Comparison of ENCODE assay signal across 7 mouse cellular contexts in genomic region chr15:85735836-85736190, GRCm38 (mm10). TPM values are rescaled to one million over a fixed set of nuclear protein-coding genes. Genes with fewer than 3 reads are reported as not detected.
DNase-seq lines count a peak whose midpoint lies in the region; ATAC-seq lines count a peak whose summit lies in the region.

No protein-coding gene starts in this region.

- peak overlapping the region; percentile 60 for H3K9ac ChIP-seq in forebrain, embryonic 13.5 days
- H3K9ac ChIP-seq in limb, embryonic 15.5 days = peak overlapping the region; percentile 44
- peak overlapping the region; percentile 81 for H3K9ac ChIP-seq in stomach, embryonic 16.5 days (ENCODE audit: low read length)

- no peak overlapping the region for H3K27ac ChIP-seq in forebrain, embryonic 13.5 days
- no peak overlapping the region for H3K27ac ChIP-seq in limb, embryonic 15.5 days
- peak overlapping the region; percentile 53 for H3K27ac ChIP-seq in stomach, embryonic 16.5 days (ENCODE audit: low read length)

- under 1% methylated on average over 25 of the region's 25 CpGs for WGBS in forebrain, embryonic 13.5 days
- 1% methylated on average over 25 of the region's 25 CpGs for WGBS in limb, embryonic 15.5 days
- WGBS in stomach, embryonic 16.5 days = under 1% methylated on average over 25 of the region's 25 CpGs

- no peaks in the 10 kb centered on the region for H3K36me3 ChIP-seq in megakaryocyte, embryonic 14.5 days (replicated peaks; ENCODE audit: low read length)
- no peaks in the 10 kb centered on the region for H3K36me3 ChIP-seq in forebrain, embryonic 13.5 days (ENCODE audit: poor library complexity, severe bottlenecking)
- H3K36me3 ChIP-seq in limb, embryonic 15.5 days = no peaks in the 10 kb centered on the region
- no peaks in the 10 kb centered on the region for H3K36me3 ChIP-seq in stomach, embryonic 16.5 days (ENCODE audit: control insufficient read depth, insufficient read depth, low read length)

- peaks cover 2% of the 10 kb centered on the region; the same call in 1 of the 2 replicates for H3K9me3 ChIP-seq in megakaryocyte, embryonic 14.5 days
- no peaks in the 10 kb centered on the region for H3K9me3 ChIP-seq in forebrain, embryonic 13.5 days (replicated peaks)
- H3K9me3 ChIP-seq in limb, embryonic 15.5 days = no peaks in the 10 kb centered on the region
- H3K9me3 ChIP-seq in stomach, embryonic 16.5 days (replicated peaks; ENCODE audit: control insufficient read depth, low read length) = no peaks in the 10 kb centered on the region

- H3K4me1 ChIP-seq in megakaryocyte, embryonic 14.5 days = peaks cover 16% of the 10 kb centered on the region
- H3K4me1 ChIP-seq in forebrain, embryonic 13.5 days = peaks cover 17% of the 10 kb centered on the region
- peaks cover 20% of the 10 kb centered on the region for H3K4me1 ChIP-seq in limb, embryonic 15.5 days
- peaks cover 4% of the 10 kb centered on the region; the same call in 1 of the 2 replicates for H3K4me1 ChIP-seq in stomach, embryonic 16.5 days (ENCODE audit: control insufficient read depth, insufficient read depth, low read length)

- H3K4me3 ChIP-seq in megakaryocyte, embryonic 14.5 days (replicated peaks) = peak overlapping the region; percentile 90
- H3K4me3 ChIP-seq in forebrain, embryonic 13.5 days = peak overlapping the region; percentile 61
- H3K4me3 ChIP-seq in limb, embryonic 15.5 days = peak overlapping the region; percentile 75
- peak overlapping the region; percentile 73 for H3K4me3 ChIP-seq in stomach, embryonic 16.5 days (replicated peaks; ENCODE audit: low read length)

- peak overlapping the region; percentile 89 for H3K4me2 ChIP-seq in forebrain, embryonic 13.5 days
- H3K4me2 ChIP-seq in limb, embryonic 15.5 days = peak overlapping the region; percentile 92
- peak overlapping the region; percentile 86 for H3K4me2 ChIP-seq in stomach, embryonic 16.5 days (ENCODE audit: low read depth, low read length)

- DNase-seq in right cerebral cortex, postnatal 14 days = no peak
- DNase-seq in ovary, postnatal 10 days (ENCODE audit: low spot score) = no peak

- ATAC-seq in megakaryocyte, adult 5-6 weeks (ENCODE audit: poor library complexity, severe bottlenecking) = no peak
- no peak for ATAC-seq in forebrain, embryonic 13.5 days
- peak; percentile 13; the same call in 1 of the 2 replicates for ATAC-seq in limb, embryonic 15.5 days (ENCODE audit: insufficient number of reproducible peaks, low FRiP score, low TSS enrichment, low read depth)
- ATAC-seq in stomach, embryonic 16.5 days (ENCODE audit: insufficient read depth, low FRiP score) = no peak

- H3K27me3 ChIP-seq in megakaryocyte, embryonic 14.5 days (replicated peaks) = peaks cover 91% of the 10 kb centered on the region
- H3K27me3 ChIP-seq in forebrain, embryonic 13.5 days = peaks cover 76% of the 10 kb centered on the region
- peaks cover 60% of the 10 kb centered on the region for H3K27me3 ChIP-seq in limb, embryonic 15.5 days
- H3K27me3 ChIP-seq in stomach, embryonic 16.5 days (ENCODE audit: control insufficient read depth, insufficient read depth, low read length) = peaks cover 12% of the 10 kb centered on the region

RNA-seq across cellular contexts. Expression of gene Ppara, which starts 1.0 kb away (rescaled TPM):
- polyA plus RNA-seq in megakaryocyte, embryonic 14.5 days (2012; ENCODE audit: insufficient read depth, low replicate concordance) = not detected in 2 replicates
- total RNA-seq in megakaryocyte, adult 5-6 weeks (2015) = not detected in 2 replicates
- not detected in 2 replicates for total RNA-seq in megakaryocyte, adult 5-6 weeks (2017)
- 0.44 and 0.63 TPM in 2 replicates for polyA plus RNA-seq in forebrain, embryonic 13.5 days (2015; fragmentation: Nextera tagmentation; extraction: Ambion mirVana)
- 1.7 and 4.8 TPM in 2 replicates for polyA plus RNA-seq in limb, embryonic 15.5 days (2015; fragmentation: Nextera tagmentation; extraction: Ambion mirVana)
- 8.7 and 12.2 TPM in 2 replicates for polyA plus RNA-seq in stomach, embryonic 16.5 days (2015; fragmentation: Nextera tagmentation; extraction: Ambion mirVana)
